Mouse (Mus musculus) ES-Bruce4 (cell line): Measurements from ENCODE around the gene Insr. TPM values are rescaled to one million over a fixed set of nuclear protein-coding genes. Genes with fewer than 3 reads are reported as not detected.
"Not testable (repeated sequence)": the region's sequence is repeated elsewhere in the genome, so short reads cannot be mapped to it uniquely, and the experiment has no call there.

Experiments used
- H3K27ac ChIP-seq: 2 replicates; pipeline ENCODE4 v1.5.1; 2012; ENCODE audit warnings: low read length, inconsistent platforms; ENCODE audit not compliant: insufficient read depth
- H3K27me3 ChIP-seq: 2 replicates; pipeline ENCODE4 v1.6.1; 2012; ENCODE audit warnings: mild to moderate bottlenecking, low read length, inconsistent platforms; ENCODE audit not compliant: control insufficient read depth, poor library complexity, insufficient read depth, severe bottlenecking
- H3K36me3 ChIP-seq: 2 replicates; pipeline ENCODE4 v1.6.1; 2012; ENCODE audit warnings: inconsistent platforms, mild to moderate bottlenecking, low read length, moderate library complexity; ENCODE audit not compliant: control insufficient read depth, poor library complexity, insufficient read depth, severe bottlenecking
- H3K4me1 ChIP-seq: one replicate; pipeline ENCODE4 v1.8.1; 2011; ENCODE audit warnings: low read length; ENCODE audit not compliant: control insufficient read depth, insufficient read depth
- H3K4me3 ChIP-seq: 2 replicates; pipeline ENCODE4 v1.5.1; 2011; ENCODE audit warnings: low read depth, mild to moderate bottlenecking, low read length
- H3K9ac ChIP-seq: 2 replicates; pipeline ENCODE4 v1.6.1; 2012; ENCODE audit warnings: low read depth, mild to moderate bottlenecking, inconsistent platforms; ENCODE audit not compliant: poor library complexity, severe bottlenecking
- H3K9me3 ChIP-seq: replicated peaks from 2 replicates; pipeline ENCODE4 v1.6.1; 2012; ENCODE audit warnings: mild to moderate bottlenecking, low read length, inconsistent platforms; ENCODE audit not compliant: control insufficient read depth, poor library complexity, insufficient read depth, severe bottlenecking
- CTCF ChIP-seq: IDR thresholded peaks from one replicate; pipeline ENCODE4 v1.8.1; 2011; ENCODE audit warnings: low read depth, low read length
- EP300 ChIP-seq: IDR thresholded peaks from 2 replicates; pipeline ENCODE4 v1.6.1; 2011; ENCODE audit warnings: low read depth, low read length; ENCODE audit not compliant: insufficient read depth
- POLR2A ChIP-seq: IDR thresholded peaks from one replicate; pipeline ENCODE4 v1.8.1; 2011; ENCODE audit warnings: low read length; ENCODE audit not compliant: insufficient read depth
- polyA plus RNA-seq: library from polyadenylated mRNA; stranded (reverse); fragments of >200 nt; gene quantifications from 2 replicates; pipeline ENCODE4 v1.2.4, GENCODE M21; 2011; ENCODE audit warnings: low read depth; ENCODE audit not compliant: missing spikeins, insufficient read depth, insufficient read length

Insr gene
- polyA plus RNA-seq, 1 experiment = 30.9 TPM

DNA sequence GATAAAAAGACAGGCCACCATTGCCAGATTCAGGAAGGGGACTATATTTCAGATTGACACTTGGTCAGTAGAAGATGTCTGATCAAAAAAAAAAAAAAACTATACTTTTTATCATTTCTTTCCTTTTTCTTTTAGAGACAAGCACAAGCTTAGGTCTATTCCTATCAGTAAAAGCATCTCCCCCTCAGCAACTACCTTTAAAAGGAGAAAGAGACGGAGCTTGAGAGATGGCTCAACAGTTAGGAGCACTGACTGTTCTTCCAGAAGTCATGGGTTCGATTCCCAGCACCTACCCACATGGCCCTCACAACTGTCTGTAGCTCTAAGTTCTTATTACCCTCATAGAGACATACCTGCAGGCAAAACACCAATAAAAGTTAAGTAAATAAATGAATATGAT is 34.9 kb upstream of the Insr start:
- TF ChIP-seq CTCF (no peak), EP300 (no peak), POLR2A (no peak)
- no peaks in the 10 kb centered on the region for H3K27me3 ChIP-seq
- no peak overlapping the region for H3K27ac ChIP-seq
- no peaks in the 10 kb centered on the region for H3K36me3 ChIP-seq
- H3K9me3 ChIP-seq = no peaks in the 10 kb centered on the region; the same call in 1 of the 2 replicates
- H3K4me1 ChIP-seq = no peaks in the 10 kb centered on the region
- no peak overlapping the region for H3K4me3 ChIP-seq
- no peak overlapping the region for H3K9ac ChIP-seq

- Histone ChIP-seq H3K4me1 (no peaks in the 10 kb centered on the region), H3K9me3 (no peaks in the 10 kb centered on the region; the same call in 1 of the 2 replicates), H3K36me3 (no peaks in the 10 kb centered on the region), H3K9ac (no peak overlapping the region), H3K27ac (no peak overlapping the region), H3K27me3 (no peaks in the 10 kb centered on the region), H3K4me3 (no peak overlapping the region)
- TF ChIP-seq POLR2A = no peak
- TF ChIP-seq CTCF = no peak
- TF ChIP-seq EP300 = no peak
These were observed 34.4 kb upstream of the Insr start for GRCm38 (mm10) chr8:3313843-3314242.

- not testable (repeated sequence) for H3K9ac ChIP-seq, H3K27me3 ChIP-seq, H3K36me3 ChIP-seq, H3K27ac ChIP-seq, H3K9me3 ChIP-seq, H3K4me3 ChIP-seq, H3K4me1 ChIP-seq
These were observed 34.0 kb upstream of the Insr start for GRCm38 (mm10) chr8:3313417-3313816.

GRCm38 (mm10) chr8:3311482-3311881 is 32.1 kb upstream of the Insr start:
- H3K27ac ChIP-seq = no peak overlapping the region
- H3K27me3 ChIP-seq = no peaks in the 10 kb centered on the region
- H3K9ac ChIP-seq = no peak overlapping the region
- no peak for TF ChIP-seq CTCF
- TF ChIP-seq EP300 = no peak
- TF ChIP-seq POLR2A = no peak
- no peak overlapping the region for H3K4me3 ChIP-seq
- H3K36me3 ChIP-seq = no peaks in the 10 kb centered on the region
- H3K9me3 ChIP-seq = peaks cover 6% of the 10 kb centered on the region
- H3K4me1 ChIP-seq = no peaks in the 10 kb centered on the region

DNA sequence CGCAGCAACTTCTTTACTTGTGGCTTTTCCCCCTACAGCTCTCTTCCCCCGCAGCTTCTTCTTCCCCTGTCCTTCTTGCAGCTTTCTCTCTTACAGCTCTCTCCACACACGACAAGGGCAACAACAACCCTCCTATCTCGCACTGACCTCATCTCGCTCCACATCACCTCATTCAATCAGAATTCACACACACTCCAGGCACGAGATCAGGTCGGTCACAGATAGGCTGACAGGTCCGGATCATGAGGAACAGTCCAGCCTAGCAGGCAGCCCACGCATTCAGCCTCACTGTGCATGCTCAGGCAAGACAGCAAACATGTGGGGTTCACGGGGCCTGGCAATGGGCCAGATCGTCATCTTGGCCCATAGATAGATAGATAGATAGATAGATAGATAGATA is 30.2 kb upstream of the Insr start:
- H3K9ac ChIP-seq = no peak overlapping the region
- peaks cover 15% of the 10 kb centered on the region for H3K9me3 ChIP-seq
- no peak overlapping the region for H3K4me3 ChIP-seq
- no peaks in the 10 kb centered on the region for H3K36me3 ChIP-seq
- no peaks in the 10 kb centered on the region for H3K4me1 ChIP-seq
- TF ChIP-seq CTCF = no peak
- TF ChIP-seq POLR2A = no peak
- no peak for TF ChIP-seq EP300
- H3K27ac ChIP-seq = no peak overlapping the region
- H3K27me3 ChIP-seq = no peaks in the 10 kb centered on the region

- H3K36me3 ChIP-seq, H3K4me1 ChIP-seq, H3K9ac ChIP-seq, H3K4me3 ChIP-seq, H3K27me3 ChIP-seq, H3K27ac ChIP-seq: not testable (repeated sequence)
- peaks cover 15% of the 10 kb centered on the region for H3K9me3 ChIP-seq
These were observed 28.9 kb upstream of the Insr start for GRCm38 (mm10) chr8:3308205-3308800.
